Mouse (Mus musculus) gastrocnemius, postnatal 14 days (tissue): ENCODE data around the gene Prima1. TPM values are rescaled to one million over a fixed set of nuclear protein-coding genes. Genes with fewer than 3 reads are reported as not detected.

Experiments
- DNase-seq: peaks from one replicate; pipeline ENCODE4 v3.0.0; 2021; ENCODE audit warnings: mixed read lengths
- intact Hi-C: fragments of 180-260 bp; cut with DNase I; formaldehyde crosslinking; loops from one replicate; pipeline ENCODE4 v1.15.1; 2025; ENCODE audit warnings: low total_unique reads
- total RNA-seq, 2 experiments: library from RNA; stranded (reverse); gene quantifications; 2 replicates each; pipeline ENCODE4 v1.2.3; 2021

Gene Prima1
- total RNA-seq, 2 experiments from 2014 or later = 2.3 to 14.0 TPM

GRCm38 (mm10) chr12:103235856-103236255 lies 6.1 kb downstream of the Prima1 start:
- DNase-seq = no peak
- intact Hi-C loops = no loop called here

- intact Hi-C loops = no loop called here
- no peak for DNase-seq
Measured at GRCm38 (mm10) chr12:103235251-103235650, 6.7 kb downstream of the Prima1 start.

- intact Hi-C loops = no loop called here
- no peak for DNase-seq
Measured at GRCm38 (mm10) chr12:103229058-103229457, 12.9 kb downstream of the Prima1 start.

GRCm38 (mm10) chr12:103226121-103226520 lies 15.8 kb downstream of the Prima1 start:
- intact Hi-C loops = no loop called here
- DNase-seq = no peak

- DNase-seq = no peak
- intact Hi-C loops = no loop called here
Measured at GRCm38 (mm10) chr12:103223671-103224070, 18.3 kb downstream of the Prima1 start.

- intact Hi-C loops = no loop called here
- no peak for DNase-seq
Measured at GRCm38 (mm10) chr12:103215877-103216610, 25.9 kb downstream of the Prima1 start.

- intact Hi-C loops = no loop called here
- no peak for DNase-seq
Measured at GRCm38 (mm10) chr12:103214797-103215196, 27.2 kb downstream of the Prima1 start.

GRCm38 (mm10) chr12:103214270-103214669 lies 27.7 kb downstream of the Prima1 start:
- DNase-seq = no peak
- intact Hi-C loops = no loop called here

- intact Hi-C loops = no loop called here
- DNase-seq = no peak
Measured at GRCm38 (mm10) chr12:103213591-103213990, 28.4 kb downstream of the Prima1 start.

GRCm38 (mm10) chr12:103211078-103211477 lies 30.9 kb downstream of the Prima1 start:
- intact Hi-C loops = no loop called here
- DNase-seq = no peak

- intact Hi-C loops = no loop called here
- no peak for DNase-seq
Measured at GRCm38 (mm10) chr12:103209581-103209980, 32.4 kb downstream of the Prima1 start.

- no peak for DNase-seq
Measured at GRCm38 (mm10) chr12:103205561-103205960, 36.4 kb downstream of the Prima1 start.

GRCm38 (mm10) chr12:103202592-103203544 lies 39.1 kb downstream of the Prima1 start:
- intact Hi-C loops = no loop called here
- peak; percentile 57 for DNase-seq

More at GRCm38 (mm10) chr12:103205561-103205960, 36.4 kb downstream of the Prima1 start:
- intact Hi-C loops = no loop called here

- intact Hi-C loops = no loop called here
- DNase-seq = no peak
Measured at GRCm38 (mm10) chr12:103192996-103193395, 49.0 kb downstream of the Prima1 start.

- intact Hi-C loops = no loop called here
- DNase-seq = no peak
Measured at GRCm38 (mm10) chr12:103189771-103190170, 52.2 kb downstream of the Prima1 start.

- no peak for DNase-seq
- intact Hi-C loops = no loop called here
Measured at GRCm38 (mm10) chr12:103188223-103188622, 53.7 kb downstream of the Prima1 start.

- intact Hi-C loops = no loop called here
- DNase-seq = no peak
Measured at GRCm38 (mm10) chr12:103187020-103187419, 54.9 kb downstream of the Prima1 start.

GRCm38 (mm10) chr12:103183057-103183456 lies 58.9 kb downstream of the Prima1 start:
- intact Hi-C loops = no loop called here
- no peak for DNase-seq

GRCm38 (mm10) chr12:103168892-103169291 lies 73.1 kb downstream of the Prima1 start:
- no peak for DNase-seq
- intact Hi-C loops = no loop called here
